Mouse (Mus musculus): ENCODE results near the gene Itsn2. TPM values are rescaled to one million over a fixed set of nuclear protein-coding genes. Genes with fewer than 3 reads are reported as not detected.
"Not testable (repeated sequence)": the region's sequence is repeated elsewhere in the genome, so short reads cannot be mapped to it uniquely, and the experiment has no call there.

Itsn2 gene
- 33.8 and 39.3 TPM in 2 replicates for polyA plus RNA-seq (2015; fragmentation: Nextera tagmentation; extraction: Ambion mirVana)

GRCm38 (mm10) chr12:4592541-4593165 is at the start of gene Itsn2, which contains the start of gene Gm3625:
TSS of gene Itsn2 (plus strand) at chr12:4592638.
TSS of gene Gm3625 (minus strand) at chr12:4592927.
- Histone ChIP-seq H3K27ac (peak within 1 kb of the TSS; percentile 88), H3K4me3 (peak within 1 kb of the TSS; percentile 98), H3K9me3 (no peaks in the 10 kb centered on the region), H3K27me3 (no peaks in the 10 kb centered on the region), H3K4me1 (peaks cover 5% of the 10 kb centered on the region), H3K4me2 (peak within 1 kb of the TSS; percentile 71), H3K36me3 (no peaks in the 10 kb centered on the region), H3K9ac (peak within 1 kb of the TSS; percentile 90)
- ATAC-seq (ENCODE audit: insufficient number of reproducible peaks, low FRiP score, low TSS enrichment, low read depth): peak; percentile 77; the same call in 1 of the 2 replicates
- under 1% methylated on average over 46 of the region's 49 CpGs for WGBS

GRCm38 (mm10) chr12:4544400-4544919 is 48.0 kb upstream of the Itsn2 start:
- Histone ChIP-seq H3K4me3 (no peak overlapping the region), H3K4me1 (peaks cover 14% of the 10 kb centered on the region), H3K9me3 (no peaks in the 10 kb centered on the region), H3K27me3 (no peaks in the 10 kb centered on the region), H3K9ac (no peak overlapping the region), H3K36me3 (no peaks in the 10 kb centered on the region), H3K27ac (no peak overlapping the region), H3K4me2 (no peak overlapping the region)
- ATAC-seq (ENCODE audit: insufficient number of reproducible peaks, low FRiP score, low TSS enrichment, low read depth): no peak
- 92% methylated on average over 5 of the region's 5 CpGs for WGBS

- Histone ChIP-seq H3K27me3 (no peaks in the 10 kb centered on the region), H3K9ac (no peak overlapping the region), H3K27ac (no peak overlapping the region), H3K4me2 (no peak overlapping the region), H3K4me3 (no peak overlapping the region), H3K4me1 (peaks cover 14% of the 10 kb centered on the region), H3K36me3 (no peaks in the 10 kb centered on the region), H3K9me3 (no peaks in the 10 kb centered on the region)
- ATAC-seq (ENCODE audit: insufficient number of reproducible peaks, low FRiP score, low TSS enrichment, low read depth): no peak
Measured at GRCm38 (mm10) chr12:4545425-4545824, 47.0 kb upstream of the Itsn2 start.

GRCm38 (mm10) chr12:4546491-4546890 is 45.9 kb upstream of the Itsn2 start:
- Histone ChIP-seq H3K27ac (no peak overlapping the region), H3K9ac (no peak overlapping the region), H3K4me2 (no peak overlapping the region), H3K9me3 (no peaks in the 10 kb centered on the region), H3K4me3 (no peak overlapping the region), H3K27me3 (no peaks in the 10 kb centered on the region), H3K4me1 (peaks cover 14% of the 10 kb centered on the region), H3K36me3 (no peaks in the 10 kb centered on the region)
- ATAC-seq (ENCODE audit: insufficient number of reproducible peaks, low FRiP score, low TSS enrichment, low read depth): peak; percentile 44; the same call in 1 of the 2 replicates
- WGBS: 27% methylated on average over 5 of the region's 5 CpGs

GRCm38 (mm10) chr12:4547557-4547956 is 44.9 kb upstream of the Itsn2 start:
- WGBS: 47% methylated on average over 14 of the region's 14 CpGs
- H3K9ac ChIP-seq: no peak overlapping the region
- peak overlapping the region; percentile 57; the same call in 1 of the 2 replicates for H3K27ac ChIP-seq
- H3K4me2 ChIP-seq: no peak overlapping the region; the same call in 1 of the 2 replicates
- no peak for ATAC-seq (ENCODE audit: insufficient number of reproducible peaks, low FRiP score, low TSS enrichment, low read depth)
- no peaks in the 10 kb centered on the region for H3K9me3 ChIP-seq
- H3K4me3 ChIP-seq: no peak overlapping the region
- H3K27me3 ChIP-seq: no peaks in the 10 kb centered on the region
- H3K36me3 ChIP-seq: no peaks in the 10 kb centered on the region
- H3K4me1 ChIP-seq: peaks cover 19% of the 10 kb centered on the region

- Histone ChIP-seq H3K27me3 (no peaks in the 10 kb centered on the region), H3K9ac (no peak overlapping the region), H3K9me3 (no peaks in the 10 kb centered on the region), H3K36me3 (no peaks in the 10 kb centered on the region), H3K27ac (peak overlapping the region; percentile 57; the same call in 1 of the 2 replicates), H3K4me3 (peak overlapping the region; percentile 27), H3K4me1 (peaks cover 19% of the 10 kb centered on the region), H3K4me2 (peak overlapping the region; percentile 41)
- no peak for ATAC-seq (ENCODE audit: insufficient number of reproducible peaks, low FRiP score, low TSS enrichment, low read depth)
- 13% methylated on average over 18 of the region's 18 CpGs for WGBS
Measured at GRCm38 (mm10) chr12:4548053-4549013, 44.1 kb upstream of the Itsn2 start.

- ATAC-seq (ENCODE audit: insufficient number of reproducible peaks, low FRiP score, low TSS enrichment, low read depth); H3K9me3 ChIP-seq; H3K9ac ChIP-seq; H3K27ac ChIP-seq; H3K4me2 ChIP-seq; H3K4me3 ChIP-seq; H3K4me1 ChIP-seq; H3K27me3 ChIP-seq; H3K36me3 ChIP-seq: not testable (repeated sequence)
- 85% methylated on average over 3 of the region's 3 CpGs for WGBS
Measured at GRCm38 (mm10) chr12:4553704-4554103, 38.7 kb upstream of the Itsn2 start.

- 79% methylated on average over 6 of the region's 6 CpGs for WGBS
- H3K27me3 ChIP-seq: no peaks in the 10 kb centered on the region
- ATAC-seq (ENCODE audit: insufficient number of reproducible peaks, low FRiP score, low TSS enrichment, low read depth): no peak
Measured at GRCm38 (mm10) chr12:4555451-4555850, 37.0 kb upstream of the Itsn2 start.

GRCm38 (mm10) chr12:4556891-4557290 is 35.5 kb upstream of the Itsn2 start:
- no peak overlapping the region for H3K27ac ChIP-seq
- no peak for ATAC-seq (ENCODE audit: insufficient number of reproducible peaks, low FRiP score, low TSS enrichment, low read depth)
- H3K9ac ChIP-seq: no peak overlapping the region
- no peaks in the 10 kb centered on the region for H3K27me3 ChIP-seq
- H3K4me2 ChIP-seq: no peak overlapping the region
- WGBS: 78% methylated on average over 9 of the region's 9 CpGs
- H3K4me1 ChIP-seq: peaks cover 10% of the 10 kb centered on the region
- H3K36me3 ChIP-seq: no peaks in the 10 kb centered on the region
- no peak overlapping the region for H3K4me3 ChIP-seq
- H3K9me3 ChIP-seq: no peaks in the 10 kb centered on the region

More at GRCm38 (mm10) chr12:4555451-4555850, 37.0 kb upstream of the Itsn2 start:
- H3K27ac ChIP-seq: no peak overlapping the region
- no peaks in the 10 kb centered on the region for H3K36me3 ChIP-seq
- no peak overlapping the region for H3K4me3 ChIP-seq
- H3K4me2 ChIP-seq: no peak overlapping the region
- H3K9me3 ChIP-seq: no peaks in the 10 kb centered on the region
- no peak overlapping the region for H3K9ac ChIP-seq
- H3K4me1 ChIP-seq: peaks cover 12% of the 10 kb centered on the region

- Histone ChIP-seq H3K4me1 (peaks cover 8% of the 10 kb centered on the region), H3K4me3 (no peak overlapping the region), H3K9ac (no peak overlapping the region), H3K4me2 (no peak overlapping the region), H3K27ac (no peak overlapping the region), H3K36me3 (no peaks in the 10 kb centered on the region), H3K9me3 (no peaks in the 10 kb centered on the region), H3K27me3 (no peaks in the 10 kb centered on the region)
- ATAC-seq (ENCODE audit: insufficient number of reproducible peaks, low FRiP score, low TSS enrichment, low read depth): no peak
- WGBS: 68% methylated on average over 3 of the region's 3 CpGs
Measured at GRCm38 (mm10) chr12:4557436-4557835, 35.0 kb upstream of the Itsn2 start.

GRCm38 (mm10) chr12:4558013-4558412 is 34.4 kb upstream of the Itsn2 start:
- H3K4me1 ChIP-seq: peaks cover 8% of the 10 kb centered on the region
- no peaks in the 10 kb centered on the region for H3K36me3 ChIP-seq
- H3K4me2 ChIP-seq: no peak overlapping the region
- no peak overlapping the region for H3K4me3 ChIP-seq
- no peaks in the 10 kb centered on the region for H3K27me3 ChIP-seq
- 87% methylated on average over 3 of the region's 3 CpGs for WGBS
- no peak overlapping the region for H3K9ac ChIP-seq
- no peak for ATAC-seq (ENCODE audit: insufficient number of reproducible peaks, low FRiP score, low TSS enrichment, low read depth)
- H3K9me3 ChIP-seq: no peaks in the 10 kb centered on the region
- no peak overlapping the region for H3K27ac ChIP-seq

Measured in limb, embryonic 15.5 days (tissue).